Mouse (Mus musculus): ENCODE results near the gene Ptgds. TPM values are rescaled to one million over a fixed set of nuclear protein-coding genes. Genes with fewer than 3 reads are reported as not detected.

The Ptgds gene
- polyA plus RNA-seq, 1 experiment = 1,863 TPM

Other genes with a start within 250 kb of the Ptgds start
- 468 and 584 TPM in 2 replicates for gene Tubb4b, start 245.3 kb downstream of the Ptgds start, polyA plus RNA-seq (2012; rRNA removed)
- not detected in 2 replicates for gene Slc34a3, start 235.7 kb downstream of the Ptgds start, polyA plus RNA-seq (2012; rRNA removed)
- gene Rnf224, start 233.3 kb downstream of the Ptgds start, polyA plus RNA-seq (2012; rRNA removed) = 0.04 and 0.09 TPM in 2 replicates
- 9.0 and 13.9 TPM in 2 replicates for gene Rnf208, start 227.8 kb downstream of the Ptgds start, polyA plus RNA-seq (2012; rRNA removed)
- gene Cysrt1, start 227.6 kb downstream of the Ptgds start, polyA plus RNA-seq (2012; rRNA removed) = 0.19 and 0.59 TPM in 2 replicates
- gene AL732309.1, start 223.2 kb downstream of the Ptgds start, polyA plus RNA-seq (2012; rRNA removed) = 23.2 and 23.7 TPM in 2 replicates
- 63.3 and 66.2 TPM in 2 replicates for gene Tmem203, start 214.6 kb downstream of the Ptgds start, polyA plus RNA-seq (2012; rRNA removed)
- gene Tprn, start 207.4 kb downstream of the Ptgds start, polyA plus RNA-seq (2012; rRNA removed) = 11.4 and 20.5 TPM in 2 replicates
- 44.6 and 56.3 TPM in 2 replicates for gene Ssna1, start 197.6 kb downstream of the Ptgds start, polyA plus RNA-seq (2012; rRNA removed)
- gene Anapc2, start 197.6 kb downstream of the Ptgds start, polyA plus RNA-seq (2012; rRNA removed) = 119 and 122 TPM in 2 replicates
- 1.4 and 2.0 TPM in 2 replicates for gene Tmem210, start 181.9 kb downstream of the Ptgds start, polyA plus RNA-seq (2012; rRNA removed)
- gene Lrrc26, start 180.1 kb downstream of the Ptgds start, polyA plus RNA-seq (2012; rRNA removed) = 5.1 and 7.0 TPM in 2 replicates
- gene Grin1, start 150.9 kb downstream of the Ptgds start, polyA plus RNA-seq (2012; rRNA removed) = 0.12 and 0.15 TPM in 2 replicates
- gene Man1b1, start 137.7 kb downstream of the Ptgds start, polyA plus RNA-seq (2012; rRNA removed) = 11.2 and 25.1 TPM in 2 replicates
- gene Dpp7, start 113.7 kb downstream of the Ptgds start, polyA plus RNA-seq (2012; rRNA removed) = 18.1 and 28.0 TPM in 2 replicates
- gene Uap1l1, start 104.4 kb downstream of the Ptgds start, polyA plus RNA-seq (2012; rRNA removed) = 38.0 and 38.6 TPM in 2 replicates
- gene Sapcd2, start 97.7 kb downstream of the Ptgds start, polyA plus RNA-seq (2012; rRNA removed) = 3.0 and 4.3 TPM in 2 replicates
- gene Entpd2, start 74.2 kb downstream of the Ptgds start, polyA plus RNA-seq (2012; rRNA removed) = 64.7 and 75.2 TPM in 2 replicates
- gene Npdc1, start 70.7 kb downstream of the Ptgds start, polyA plus RNA-seq (2012; rRNA removed) = 140 and 154 TPM in 2 replicates
- 0.47 and 0.57 TPM in 2 replicates for gene Fut7, start 46.8 kb downstream of the Ptgds start, polyA plus RNA-seq (2012; rRNA removed)
- gene Abca2, start 41.3 kb downstream of the Ptgds start, polyA plus RNA-seq (2012; rRNA removed) = 187 and 437 TPM in 2 replicates
- gene Clic3, start 13.2 kb downstream of the Ptgds start, polyA plus RNA-seq (2012; rRNA removed) = 103 and 188 TPM in 2 replicates
- gene Paxx, start 9.0 kb downstream of the Ptgds start, polyA plus RNA-seq (2012; rRNA removed) = 124 and 139 TPM in 2 replicates
- 234 and 311 TPM in 2 replicates for gene Lcn12, start 23.9 kb upstream of the Ptgds start, polyA plus RNA-seq (2012; rRNA removed)
- 19.2 and 54.8 TPM in 2 replicates for gene Fbxw5, start 30.7 kb upstream of the Ptgds start, polyA plus RNA-seq (2012; rRNA removed)
- gene C8g, start 31.7 kb upstream of the Ptgds start, polyA plus RNA-seq (2012; rRNA removed) = 15.1 and 15.8 TPM in 2 replicates
- 13.7 and 17.0 TPM in 2 replicates for gene Traf2, start 76.9 kb upstream of the Ptgds start, polyA plus RNA-seq (2012; rRNA removed)
- gene Edf1, start 87.8 kb upstream of the Ptgds start, polyA plus RNA-seq (2012; rRNA removed) = 115 and 139 TPM in 2 replicates
- 8.0 and 13.4 TPM in 2 replicates for gene Mamdc4, start 104.8 kb upstream of the Ptgds start, polyA plus RNA-seq (2012; rRNA removed)
- 57.5 and 83.3 TPM in 2 replicates for gene Phpt1, start 105.2 kb upstream of the Ptgds start, polyA plus RNA-seq (2012; rRNA removed)
- 1.4 and 2.0 TPM in 2 replicates for gene Ajm1, start 111.7 kb upstream of the Ptgds start, polyA plus RNA-seq (2012; rRNA removed)
- gene Rabl6, start 138.5 kb upstream of the Ptgds start, polyA plus RNA-seq (2012; rRNA removed) = 58.5 and 65.8 TPM in 2 replicates
- 1.0 and 1.6 TPM in 2 replicates for gene Ccdc183, start 147.6 kb upstream of the Ptgds start, polyA plus RNA-seq (2012; rRNA removed)
- 72.5 and 74.2 TPM in 2 replicates for gene Tmem141, start 152.0 kb upstream of the Ptgds start, polyA plus RNA-seq (2012; rRNA removed)
- gene Fcna, start 158.0 kb upstream of the Ptgds start, polyA plus RNA-seq (2012; rRNA removed) = 18.2 and 19.1 TPM in 2 replicates
- gene Lcn8, start 183.1 kb upstream of the Ptgds start, polyA plus RNA-seq (2012; rRNA removed) = 4,084 and 9,522 TPM in 2 replicates
- gene Lcn5, start 187.9 kb upstream of the Ptgds start, polyA plus RNA-seq (2012; rRNA removed) = 3,609 and 5,181 TPM in 2 replicates
- 342 and 466 TPM in 2 replicates for gene Lcn6, start 206.7 kb upstream of the Ptgds start, polyA plus RNA-seq (2012; rRNA removed)
- 996 and 1,118 TPM in 2 replicates for gene Lcn10, start 212.7 kb upstream of the Ptgds start, polyA plus RNA-seq (2012; rRNA removed)
- 25.9 and 27.0 TPM in 2 replicates for gene Obp2a, start 230.0 kb upstream of the Ptgds start, polyA plus RNA-seq (2012; rRNA removed)
- 208 and 344 TPM in 2 replicates for gene Bmyc, start 236.7 kb upstream of the Ptgds start, polyA plus RNA-seq (2012; rRNA removed)